ENCODE assay signal across 16 mouse cellular contexts in genomic region chr11:29092403-29092802, GRCm38 (mm10). TPM values are rescaled to one million over a fixed set of nuclear protein-coding genes. Genes with fewer than 3 reads are reported as not detected.
DNase-seq lines count a peak whose midpoint lies in the region; ATAC-seq and TF ChIP-seq lines count a peak whose summit lies in the region.
"Had no signal": no experiment of that assay in that cellular context is flagged by ENCODE, and none has a peak within 500 bp of the region (broad histone marks: within the 10 kb centered on the region; RNA-seq: fewer than 3 reads in every experiment).

No protein-coding gene starts in this region.

- no peaks in the 10 kb centered on the region for H3K36me3 ChIP-seq in forebrain, postnatal 0 days (ENCODE audit: insufficient read depth)
- no peaks in the 10 kb centered on the region for H3K36me3 ChIP-seq in forebrain, embryonic 13.5 days (ENCODE audit: poor library complexity, severe bottlenecking)
- H3K36me3 ChIP-seq in kidney, postnatal 0 days (ENCODE audit: insufficient read depth, low read length) = no peaks in the 10 kb centered on the region
- H3K36me3 ChIP-seq: forebrain, embryonic 15.5 days; stomach, embryonic 15.5 days had no signal

- H3K9ac ChIP-seq in forebrain, postnatal 0 days = no peak overlapping the region
- H3K9ac ChIP-seq in forebrain, embryonic 13.5 days = no peak overlapping the region
- no peak overlapping the region for H3K9ac ChIP-seq in kidney, postnatal 0 days (ENCODE audit: low read depth, low read length)
- H3K9ac ChIP-seq: forebrain, embryonic 15.5 days; stomach, embryonic 15.5 days had no signal

- no peaks in the 10 kb centered on the region for H3K27me3 ChIP-seq in forebrain, postnatal 0 days (ENCODE audit: insufficient read depth, low read length)
- H3K27me3 ChIP-seq in forebrain, embryonic 13.5 days = no peaks in the 10 kb centered on the region
- no peaks in the 10 kb centered on the region for H3K27me3 ChIP-seq in kidney, postnatal 0 days (ENCODE audit: insufficient read depth, low read length)
- H3K27me3 ChIP-seq: forebrain, embryonic 15.5 days; megakaryocyte, embryonic 14.5 days; stomach, embryonic 15.5 days had no signal

- no peak overlapping the region for H3K4me2 ChIP-seq in forebrain, postnatal 0 days (ENCODE audit: low read depth)
- no peak overlapping the region for H3K4me2 ChIP-seq in forebrain, embryonic 13.5 days
- H3K4me2 ChIP-seq in kidney, postnatal 0 days (ENCODE audit: low read length) = no peak overlapping the region
- H3K4me2 ChIP-seq: forebrain, embryonic 15.5 days; stomach, embryonic 15.5 days had no signal

- DNase-seq in forebrain, postnatal 0 days = no peak
- no peak for DNase-seq in kidney, postnatal 0 days (ENCODE audit: low spot score)
- no peak for DNase-seq in kidney, adult 11 months
- peak; percentile 7 for DNase-seq in lung, postnatal 36 days
- no peak for DNase-seq in lung, postnatal 4 days
- DNase-seq: adrenal gland, adult 8-10 months; cerebellum, adult 18-20 months; heart, postnatal 36 days; lung, adult 18-20 months; thymus, postnatal 25 days had no signal

- H3K4me3 ChIP-seq in forebrain, postnatal 0 days (ENCODE audit: low read depth, low read length) = no peak overlapping the region
- H3K4me3 ChIP-seq in forebrain, embryonic 13.5 days = no peak overlapping the region
- no peak overlapping the region for H3K4me3 ChIP-seq in kidney, postnatal 0 days (replicated peaks; ENCODE audit: low read depth, low read length)
- H3K4me3 ChIP-seq: forebrain, embryonic 15.5 days; megakaryocyte, embryonic 14.5 days; stomach, embryonic 15.5 days had no signal

- peak; percentile 31 for TF ChIP-seq CTCF in forebrain, postnatal 0 days (IDR thresholded peaks at IDR 0.05; ENCODE audit: low read depth)
- peak; percentile 61 for TF ChIP-seq CTCF in kidney, postnatal 0 days (IDR thresholded peaks at IDR 0.05; ENCODE audit: low read depth)

- no peaks in the 10 kb centered on the region for H3K4me1 ChIP-seq in forebrain, postnatal 0 days (ENCODE audit: insufficient read depth)
- no peaks in the 10 kb centered on the region for H3K4me1 ChIP-seq in forebrain, embryonic 13.5 days
- no peaks in the 10 kb centered on the region for H3K4me1 ChIP-seq in kidney, postnatal 0 days (replicated peaks; ENCODE audit: insufficient read depth, low read length)
- H3K4me1 ChIP-seq: forebrain, embryonic 15.5 days; megakaryocyte, embryonic 14.5 days; stomach, embryonic 15.5 days had no signal

- no peak overlapping the region for H3K27ac ChIP-seq in forebrain, postnatal 0 days (ENCODE audit: low read depth, low read length)
- no peak overlapping the region for H3K27ac ChIP-seq in forebrain, embryonic 13.5 days
- H3K27ac ChIP-seq in kidney, postnatal 0 days = no peak overlapping the region
- H3K27ac ChIP-seq: forebrain, embryonic 15.5 days; stomach, embryonic 15.5 days had no signal

- WGBS in forebrain, postnatal 0 days = 72% methylated on average over 2 of the region's 2 CpGs
- 78% methylated on average over 2 of the region's 2 CpGs for WGBS in forebrain, embryonic 13.5 days
- WGBS in kidney, postnatal 0 days = 82% methylated on average over 2 of the region's 2 CpGs

- H3K9me3 ChIP-seq in forebrain, postnatal 0 days (ENCODE audit: low read length) = no peaks in the 10 kb centered on the region
- H3K9me3 ChIP-seq in forebrain, embryonic 13.5 days (replicated peaks) = no peaks in the 10 kb centered on the region
- H3K9me3 ChIP-seq in kidney, postnatal 0 days (replicated peaks; ENCODE audit: low read length) = no peaks in the 10 kb centered on the region
- H3K9me3 ChIP-seq: forebrain, embryonic 15.5 days; stomach, embryonic 15.5 days had no signal

- ATAC-seq in forebrain, postnatal 0 days = no peak
- ATAC-seq in forebrain, embryonic 13.5 days = no peak
- ATAC-seq in kidney, postnatal 0 days (replicated peaks; ENCODE audit: low FRiP score, low read depth) = no peak
- no peak for ATAC-seq in activated CD4-positive, CD25-positive, alpha-beta regulatory T cell, adult 4 months
- no peak for ATAC-seq in erythroid progenitor cell, adult 5-6 weeks (replicated peaks; ENCODE audit: low FRiP score, poor library complexity, severe bottlenecking)
- ATAC-seq: forebrain, embryonic 15.5 days had no signal

RNA-seq across cellular contexts. Expression of gene Pnpt1, which starts 38.1 kb away (rescaled TPM):
- total RNA-seq in forebrain, postnatal 0 days (2014; rRNA removed) = 24.7 and 28.1 TPM in 2 replicates
- 15.8 and 19.6 TPM in 2 replicates for polyA plus RNA-seq in forebrain, postnatal 0 days (2015; fragmentation: Nextera tagmentation; extraction: Ambion mirVana)
- polyA plus RNA-seq in forebrain, embryonic 13.5 days (2015; fragmentation: Nextera tagmentation; extraction: Ambion mirVana) = 30.4 and 31.5 TPM in 2 replicates
- 36.1 and 37.3 TPM in 2 replicates for polyA plus RNA-seq in kidney, postnatal 0 days (2015; fragmentation: Nextera tagmentation; extraction: Ambion mirVana)
- 10 to 100 TPM; 31.6 to 40.2 TPM for polyA plus RNA-seq in activated CD4-positive, CD25-positive, alpha-beta regulatory T cell, adult 4 months (2017; shearing (Covaris generic))
- 24.9 and 42.3 TPM in 2 replicates for total RNA-seq in erythroid progenitor cell, adult 5-6 weeks (2015; ENCODE audit: low replicate concordance)
- total RNA-seq in erythroid progenitor cell, adult 5-6 weeks (2017; ENCODE audit: low replicate concordance) = 26.3 and 35.0 TPM in 2 replicates
